Mouse (Mus musculus): ENCODE data around the gene Crot. TPM values are rescaled to one million over a fixed set of nuclear protein-coding genes. Genes with fewer than 3 reads are reported as not detected.
A peak's percentile ranks its signal among the peaks of the same experiment; 100 is the strongest.

Gene Crot
- polyA plus RNA-seq (2012; rRNA removed): 28.3 and 28.8 TPM in 2 replicates

- TF ChIP-seq CTCF (IDR thresholded peaks at IDR 0.05; ENCODE audit: extremely low read depth, insufficient read depth, low read length): no peak
- peak; percentile 71 for TF ChIP-seq POLR2A (IDR thresholded peaks at IDR 0.05; ENCODE audit: extremely low read depth, insufficient read depth, low read length)
- Histone ChIP-seq H3K4me3 (ENCODE audit: insufficient read depth, low read length) (peak within 1 kb of the TSS; percentile 85), H3K27ac (ENCODE audit: insufficient read depth, low read length) (peak within 1 kb of the TSS; percentile 17; the same call in 1 of the 2 replicates), H3K4me1 (ENCODE audit: control insufficient read depth, insufficient read depth, low read length) (no peaks in the 10 kb centered on the region; the same call in 1 of the 2 replicates)
Measured at GRCm38 (mm10) chr5:8996686-8997512, at the start of gene Crot. Gene Crot (minus strand): TSS chr5:8997324.

GRCm38 (mm10) chr5:9045904-9046303 lies 48.8 kb upstream of the Crot start:
- Histone ChIP-seq H3K4me1 (ENCODE audit: control insufficient read depth, insufficient read depth, low read length) (no peaks in the 10 kb centered on the region), H3K4me3 (ENCODE audit: insufficient read depth, low read length) (no peak overlapping the region), H3K27ac (ENCODE audit: insufficient read depth, low read length) (no peak overlapping the region)
- TF ChIP-seq CTCF (IDR thresholded peaks at IDR 0.05; ENCODE audit: extremely low read depth, insufficient read depth, low read length) (no peak), POLR2A (IDR thresholded peaks at IDR 0.05; ENCODE audit: extremely low read depth, insufficient read depth, low read length) (no peak)

GRCm38 (mm10) chr5:9044821-9045220 lies 47.7 kb upstream of the Crot start:
- Histone ChIP-seq H3K4me1 (ENCODE audit: control insufficient read depth, insufficient read depth, low read length) (no peaks in the 10 kb centered on the region), H3K4me3 (ENCODE audit: insufficient read depth, low read length) (no peak overlapping the region), H3K27ac (ENCODE audit: insufficient read depth, low read length) (no peak overlapping the region)
- no peak for TF ChIP-seq POLR2A (IDR thresholded peaks at IDR 0.05; ENCODE audit: extremely low read depth, insufficient read depth, low read length)
- no peak for TF ChIP-seq CTCF (IDR thresholded peaks at IDR 0.05; ENCODE audit: extremely low read depth, insufficient read depth, low read length)

GRCm38 (mm10) chr5:9043582-9044267 lies 46.6 kb upstream of the Crot start:
- Histone ChIP-seq H3K4me3 (ENCODE audit: insufficient read depth, low read length) (no peak overlapping the region), H3K27ac (ENCODE audit: insufficient read depth, low read length) (no peak overlapping the region), H3K4me1 (ENCODE audit: control insufficient read depth, insufficient read depth, low read length) (no peaks in the 10 kb centered on the region)
- TF ChIP-seq POLR2A (IDR thresholded peaks at IDR 0.05; ENCODE audit: extremely low read depth, insufficient read depth, low read length) (no peak), CTCF (IDR thresholded peaks at IDR 0.05; ENCODE audit: extremely low read depth, insufficient read depth, low read length) (no peak)

- H3K4me1 ChIP-seq (ENCODE audit: control insufficient read depth, insufficient read depth, low read length): no peaks in the 10 kb centered on the region
- H3K4me3 ChIP-seq (ENCODE audit: insufficient read depth, low read length): no peak overlapping the region
- no peak overlapping the region for H3K27ac ChIP-seq (ENCODE audit: insufficient read depth, low read length)
- no peak for TF ChIP-seq CTCF (IDR thresholded peaks at IDR 0.05; ENCODE audit: extremely low read depth, insufficient read depth, low read length)
- no peak for TF ChIP-seq POLR2A (IDR thresholded peaks at IDR 0.05; ENCODE audit: extremely low read depth, insufficient read depth, low read length)
Measured at GRCm38 (mm10) chr5:9042721-9043416, 45.7 kb upstream of the Crot start.

GRCm38 (mm10) chr5:9040665-9041215 lies 43.6 kb upstream of the Crot start:
- H3K4me1 ChIP-seq (ENCODE audit: control insufficient read depth, insufficient read depth, low read length): no peaks in the 10 kb centered on the region
- TF ChIP-seq POLR2A (IDR thresholded peaks at IDR 0.05; ENCODE audit: extremely low read depth, insufficient read depth, low read length) (no peak), CTCF (IDR thresholded peaks at IDR 0.05; ENCODE audit: extremely low read depth, insufficient read depth, low read length) (no peak)
- H3K4me3 ChIP-seq (ENCODE audit: insufficient read depth, low read length): no peak overlapping the region

GRCm38 (mm10) chr5:9039978-9040377 lies 42.9 kb upstream of the Crot start:
- Histone ChIP-seq H3K4me3 (ENCODE audit: insufficient read depth, low read length) (no peak overlapping the region), H3K27ac (ENCODE audit: insufficient read depth, low read length) (no peak overlapping the region), H3K4me1 (ENCODE audit: control insufficient read depth, insufficient read depth, low read length) (no peaks in the 10 kb centered on the region)
- TF ChIP-seq POLR2A (IDR thresholded peaks at IDR 0.05; ENCODE audit: extremely low read depth, insufficient read depth, low read length): no peak
- TF ChIP-seq CTCF (IDR thresholded peaks at IDR 0.05; ENCODE audit: extremely low read depth, insufficient read depth, low read length): no peak

More at GRCm38 (mm10) chr5:9040665-9041215, 43.6 kb upstream of the Crot start:
- no peak overlapping the region for H3K27ac ChIP-seq (ENCODE audit: insufficient read depth, low read length)

- TF ChIP-seq CTCF (IDR thresholded peaks at IDR 0.05; ENCODE audit: extremely low read depth, insufficient read depth, low read length): no peak
- Histone ChIP-seq H3K4me1 (ENCODE audit: control insufficient read depth, insufficient read depth, low read length) (no peaks in the 10 kb centered on the region), H3K27ac (ENCODE audit: insufficient read depth, low read length) (no peak overlapping the region), H3K4me3 (ENCODE audit: insufficient read depth, low read length) (no peak overlapping the region)
Measured at GRCm38 (mm10) chr5:9037292-9037691, 40.2 kb upstream of the Crot start.

- TF ChIP-seq CTCF (IDR thresholded peaks at IDR 0.05; ENCODE audit: extremely low read depth, insufficient read depth, low read length): no peak
- TF ChIP-seq POLR2A (IDR thresholded peaks at IDR 0.05; ENCODE audit: extremely low read depth, insufficient read depth, low read length): no peak
- Histone ChIP-seq H3K27ac (ENCODE audit: insufficient read depth, low read length) (no peak overlapping the region), H3K4me1 (ENCODE audit: control insufficient read depth, insufficient read depth, low read length) (no peaks in the 10 kb centered on the region), H3K4me3 (ENCODE audit: insufficient read depth, low read length) (no peak overlapping the region)
Measured at GRCm38 (mm10) chr5:9035457-9035856, 38.3 kb upstream of the Crot start.

All from cortical plate, adult 2 months (tissue).